Mouse (Mus musculus) midbrain, embryonic 10.5 days (tissue): ENCODE measurements around the gene Hkdc1. TPM values are rescaled to one million over a fixed set of nuclear protein-coding genes. Genes with fewer than 3 reads are reported as not detected.

Experiments
- DNase-seq: peaks from one replicate; pipeline ENCODE4 v3.0.0-alpha.2; 2017; ENCODE audit warnings: low spot score
- H3K27ac ChIP-seq: fragments of 300-500 bp; sonication (generic); replicated peaks from 2 replicates; pipeline ENCODE4 v1.5.1; 2016; ENCODE audit warnings: mild to moderate bottlenecking
- H3K27me3 ChIP-seq: fragments of 300-500 bp; sonication (generic); 2 replicates; pipeline ENCODE4 v1.6.1; 2016; ENCODE audit warnings: low read depth, mild to moderate bottlenecking; ENCODE audit not compliant: poor library complexity, severe bottlenecking
- H3K36me3 ChIP-seq: fragments of 300-500 bp; sonication (generic); 2 replicates; pipeline ENCODE4 v1.6.1; 2016; ENCODE audit warnings: mild to moderate bottlenecking, moderate library complexity
- H3K4me1 ChIP-seq: fragments of 300-500 bp; sonication (generic); 2 replicates; pipeline ENCODE4 v1.6.1; 2016
- H3K4me3 ChIP-seq: fragments of 300-500 bp; sonication (generic); 2 replicates; pipeline ENCODE4 v1.5.1; 2016; ENCODE audit warnings: mild to moderate bottlenecking, moderate library complexity
- H3K9me3 ChIP-seq: fragments of 300-500 bp; sonication (generic); replicated peaks from 2 replicates; pipeline ENCODE4 v1.6.1; 2016; ENCODE audit warnings: mild to moderate bottlenecking
- WGBS: fragments of 180-500 bp; shearing (Covaris S2); methylation state at CpG from one replicate; pipeline ENCODE4 v1.1.7; 2016; 5-methylcytosine and 5-hydroxymethylcytosine counted together
- polyA plus RNA-seq: library from polyadenylated mRNA; unstranded; fragments of >200 nt; fragmentation: Nextera tagmentation; extraction: Ambion mirVana; gene quantifications from 2 replicates; pipeline ENCODE4 v1.2.1, GENCODE M21; 2016

The Hkdc1 gene
- polyA plus RNA-seq, 1 experiment from 2014 or later = not detected

DNA sequence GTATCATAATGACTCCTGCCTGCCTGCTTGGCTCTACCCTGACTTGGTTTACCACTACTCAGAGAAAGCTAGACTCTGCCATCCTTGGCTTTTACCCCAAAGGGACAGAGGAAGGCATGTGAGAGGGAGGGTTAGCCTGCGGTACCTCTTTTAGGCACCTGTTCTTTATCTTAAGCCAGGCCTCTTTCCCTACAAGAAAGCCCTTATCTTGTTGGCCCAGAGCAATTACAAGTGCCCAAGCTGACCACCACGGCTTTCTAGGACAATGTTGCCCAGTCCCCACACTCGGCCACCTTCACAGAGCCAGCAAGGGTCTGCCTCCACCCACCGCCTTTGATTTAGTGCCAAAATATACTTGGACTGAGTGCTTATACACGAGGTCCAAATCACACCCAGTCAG lies 77.1 kb downstream of the Hkdc1 start:
- no peaks in the 10 kb centered on the region for H3K36me3 ChIP-seq
- H3K9me3 ChIP-seq = peaks cover 5% of the 10 kb centered on the region; the same call in 1 of the 2 replicates
- H3K4me3 ChIP-seq = no peak overlapping the region
- no peaks in the 10 kb centered on the region for H3K27me3 ChIP-seq
- H3K27ac ChIP-seq = no peak overlapping the region
- H3K4me1 ChIP-seq = peaks cover 11% of the 10 kb centered on the region
- no peak for DNase-seq
- WGBS = 88% methylated on average over 5 of the region's 5 CpGs

DNA sequence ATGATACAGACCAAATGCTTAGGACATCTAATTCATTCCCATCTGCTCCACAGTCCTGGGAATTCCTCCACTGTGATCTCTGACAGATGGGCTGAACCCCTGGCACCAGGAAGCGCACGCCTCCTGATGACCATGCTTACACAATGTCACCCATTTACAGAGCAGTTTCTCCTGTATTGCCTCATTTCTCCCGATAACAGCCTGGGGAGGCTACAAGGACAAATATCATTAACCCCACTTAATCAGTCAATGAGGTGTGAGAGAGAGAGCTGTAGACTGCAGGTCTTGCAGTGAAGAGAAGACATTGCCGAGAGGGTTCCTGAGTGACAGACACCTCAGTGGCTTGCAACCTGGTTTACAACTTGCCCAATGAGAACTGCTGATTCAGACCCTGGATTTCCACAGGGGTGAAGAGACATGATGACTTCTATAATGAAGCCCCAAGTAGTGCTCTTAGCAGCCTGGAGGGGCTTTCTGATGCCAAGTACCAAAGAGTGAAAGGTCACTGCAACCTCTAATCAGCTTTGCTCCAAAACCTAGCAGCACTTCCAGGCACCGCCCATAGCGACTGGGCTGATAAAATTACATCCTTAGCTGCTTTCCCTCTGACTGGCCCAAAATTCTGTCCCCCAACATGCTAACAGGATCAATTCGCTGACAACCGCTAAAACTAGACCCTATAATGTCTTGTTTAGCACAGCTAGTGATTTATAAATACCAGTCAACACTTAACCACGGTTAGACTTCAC lies 78.1 kb downstream of the Hkdc1 start:
- Histone ChIP-seq H3K36me3 (no peaks in the 10 kb centered on the region), H3K9me3 (peaks cover 5% of the 10 kb centered on the region; the same call in 1 of the 2 replicates), H3K27me3 (peaks cover 4% of the 10 kb centered on the region; the same call in 1 of the 2 replicates), H3K4me1 (peaks cover 18% of the 10 kb centered on the region), H3K27ac (no peak overlapping the region), H3K4me3 (no peak overlapping the region)
- no peak for DNase-seq
- 87% methylated on average over 9 of the region's 9 CpGs for WGBS

DNA sequence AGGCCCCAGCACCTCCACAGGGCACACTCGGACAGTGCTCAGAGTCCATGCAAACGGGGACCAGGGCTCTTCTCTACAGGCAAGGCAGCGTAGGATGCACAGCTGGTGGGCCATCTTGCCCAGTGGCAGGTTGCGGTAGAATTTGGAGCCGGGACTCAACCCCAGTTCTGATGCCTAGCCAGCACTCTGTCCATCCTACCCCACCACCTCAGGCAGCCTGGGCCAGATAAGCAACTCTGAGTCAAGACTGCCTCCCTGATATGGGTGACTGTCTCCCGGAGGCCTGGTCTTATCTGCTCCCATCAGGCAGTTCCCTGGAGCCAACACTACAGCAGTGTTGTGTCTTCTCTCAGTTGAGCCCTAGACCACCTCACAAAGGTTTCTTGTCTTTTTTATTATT lies 79.8 kb downstream of the Hkdc1 start:
- Histone ChIP-seq H3K9me3 (no peaks in the 10 kb centered on the region), H3K4me3 (peak overlapping the region; percentile 16), H3K27me3 (peaks cover 11% of the 10 kb centered on the region), H3K36me3 (no peaks in the 10 kb centered on the region), H3K4me1 (peaks cover 32% of the 10 kb centered on the region), H3K27ac (0 out of 2 replicates have a peak overlapping the region, but pooled peaks have one; percentile 19)
- 91% methylated on average over 6 of the region's 6 CpGs for WGBS
- no peak for DNase-seq

DNA sequence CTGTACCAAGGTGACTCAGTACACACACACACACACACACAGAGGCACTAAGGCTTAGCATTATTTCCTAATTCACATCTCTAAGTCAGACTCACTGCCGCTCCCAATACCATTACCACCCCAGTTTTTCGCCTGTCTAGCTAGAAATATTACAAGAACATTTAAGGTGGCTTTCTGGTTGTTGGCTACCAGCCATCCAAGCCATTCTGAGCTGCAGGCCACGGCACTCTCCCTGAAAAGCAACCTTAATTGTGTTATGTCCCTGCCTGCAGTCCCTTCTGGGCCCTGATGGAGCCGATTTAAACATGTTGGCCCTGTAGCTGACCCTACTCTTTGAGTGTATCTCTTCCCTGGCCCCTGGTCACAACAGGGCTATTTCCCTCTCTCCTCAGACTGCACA lies 80.3 kb downstream of the Hkdc1 start:
- no peak for DNase-seq
- Histone ChIP-seq H3K27ac (0 out of 2 replicates have a peak overlapping the region, but pooled peaks have one; percentile 19), H3K4me3 (peak overlapping the region; percentile 71; the same call in 1 of the 2 replicates), H3K36me3 (no peaks in the 10 kb centered on the region), H3K9me3 (no peaks in the 10 kb centered on the region), H3K4me1 (peaks cover 37% of the 10 kb centered on the region), H3K27me3 (peaks cover 11% of the 10 kb centered on the region)
- WGBS = 87% methylated on average over 4 of the region's 4 CpGs

DNA sequence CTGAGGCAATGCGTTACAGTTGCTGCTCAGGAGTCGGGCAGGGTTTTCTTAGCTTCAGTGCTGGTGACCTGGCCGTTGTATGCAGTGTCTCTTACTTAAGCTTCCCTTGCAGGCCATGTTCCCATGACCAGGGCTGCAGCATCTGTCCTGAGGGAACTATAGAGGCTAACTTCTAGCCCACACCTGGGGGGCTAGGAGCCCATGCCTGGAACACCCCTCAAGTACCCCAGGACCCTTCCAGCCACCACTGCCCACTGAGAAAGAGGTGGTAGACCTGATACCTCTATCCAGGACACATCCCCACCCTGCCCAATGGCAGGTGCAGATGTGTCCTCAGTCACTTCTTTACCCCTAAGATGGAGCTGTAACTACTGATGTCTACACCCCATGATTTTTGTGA lies 81.3 kb downstream of the Hkdc1 start:
- DNase-seq = no peak
- no peaks in the 10 kb centered on the region for H3K9me3 ChIP-seq
- no peaks in the 10 kb centered on the region for H3K36me3 ChIP-seq
- WGBS = 32% methylated on average over 3 of the region's 3 CpGs
- H3K4me3 ChIP-seq = peak overlapping the region; percentile 71
- H3K27me3 ChIP-seq = peaks cover 11% of the 10 kb centered on the region
- peak overlapping the region; percentile 92 for H3K27ac ChIP-seq
- H3K4me1 ChIP-seq = peaks cover 47% of the 10 kb centered on the region

DNA sequence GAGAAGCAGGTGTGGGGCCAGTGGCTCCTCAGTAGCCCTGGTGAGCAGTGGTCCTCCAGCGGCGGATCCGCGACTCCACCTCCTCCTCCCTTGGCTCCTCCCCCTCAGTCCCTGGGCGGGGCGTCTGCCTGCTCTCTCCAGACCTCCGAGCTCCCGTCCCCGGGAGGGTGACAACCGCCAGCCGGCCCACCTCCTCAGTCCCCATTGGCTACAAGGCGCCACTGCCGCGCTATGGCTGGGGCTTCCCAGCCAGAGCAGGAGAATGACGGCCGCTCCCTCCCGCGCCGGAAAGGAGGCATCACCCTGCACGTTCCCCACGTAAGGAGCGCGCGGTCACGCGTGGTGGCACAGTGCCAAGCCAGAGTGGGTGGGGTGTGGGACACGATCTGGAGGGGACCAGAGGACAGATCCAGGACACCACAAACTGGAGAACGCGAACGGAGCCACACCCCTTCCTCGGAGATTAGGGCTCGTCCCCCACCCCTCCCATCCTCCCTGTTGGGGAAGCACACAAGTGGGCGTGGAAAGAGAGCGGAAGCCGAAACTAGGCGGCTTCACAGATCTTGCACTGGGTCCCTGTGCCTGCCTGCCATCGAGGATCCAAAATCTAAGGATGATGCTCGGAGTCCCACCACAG lies 82.1 kb downstream of the Hkdc1 start:
- Histone ChIP-seq H3K4me1 (peaks cover 51% of the 10 kb centered on the region), H3K27me3 (peaks cover 11% of the 10 kb centered on the region), H3K27ac (peak overlapping the region; percentile 92), H3K9me3 (no peaks in the 10 kb centered on the region), H3K36me3 (no peaks in the 10 kb centered on the region), H3K4me3 (peak overlapping the region; percentile 71)
- DNase-seq = peak; percentile 98
- WGBS = under 1% methylated on average over 38 of the region's 38 CpGs

DNA sequence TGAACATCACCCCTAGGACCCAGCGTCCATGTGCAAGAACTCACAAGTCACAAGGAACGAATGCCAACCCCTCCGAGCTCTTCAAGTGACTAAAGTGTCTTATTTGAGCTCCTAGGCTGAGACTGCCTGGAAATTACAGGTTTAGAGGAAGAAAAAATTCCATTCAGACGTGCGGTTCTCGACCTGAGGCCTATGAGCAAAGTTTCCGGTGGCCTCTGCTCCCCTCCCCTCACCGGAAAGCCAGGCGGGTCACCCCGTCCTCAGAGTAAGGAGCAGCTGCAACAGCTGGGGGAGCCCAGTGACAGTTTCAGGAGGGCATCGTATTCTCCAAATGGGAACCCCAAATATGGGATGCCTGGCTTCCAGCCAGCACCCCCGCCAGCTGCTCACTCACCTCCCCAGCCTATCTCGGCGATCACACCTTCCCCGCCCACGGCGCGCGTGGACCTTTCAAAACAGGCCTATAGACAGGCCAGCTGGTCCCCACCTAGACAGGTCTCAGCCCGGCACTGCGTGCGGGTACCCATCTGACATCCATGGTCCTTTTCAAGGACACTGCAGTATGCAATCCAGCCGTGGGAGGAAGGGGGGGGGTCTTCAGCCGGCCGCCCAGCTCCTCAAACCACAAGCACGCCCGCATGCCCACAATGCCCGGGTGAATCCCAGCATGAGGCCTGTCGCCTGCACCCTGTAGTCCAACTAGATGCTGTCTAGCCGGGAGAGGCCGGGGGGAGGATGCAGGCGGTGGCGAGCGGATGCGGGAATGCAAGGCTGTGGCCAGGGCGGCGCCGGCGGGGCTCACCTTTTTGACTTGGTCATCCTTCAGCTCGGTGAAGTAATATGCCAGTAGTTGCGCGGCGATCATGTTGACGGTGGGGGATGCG lies 82.8 kb downstream of the Hkdc1 start:
- Histone ChIP-seq H3K4me1 (peaks cover 59% of the 10 kb centered on the region), H3K27me3 (peaks cover 11% of the 10 kb centered on the region), H3K4me3 (peak overlapping the region; percentile 71), H3K9me3 (no peaks in the 10 kb centered on the region), H3K36me3 (no peaks in the 10 kb centered on the region), H3K27ac (peak overlapping the region; percentile 92)
- DNase-seq = no peak
- 5% methylated on average over 45 of the region's 45 CpGs for WGBS

DNA sequence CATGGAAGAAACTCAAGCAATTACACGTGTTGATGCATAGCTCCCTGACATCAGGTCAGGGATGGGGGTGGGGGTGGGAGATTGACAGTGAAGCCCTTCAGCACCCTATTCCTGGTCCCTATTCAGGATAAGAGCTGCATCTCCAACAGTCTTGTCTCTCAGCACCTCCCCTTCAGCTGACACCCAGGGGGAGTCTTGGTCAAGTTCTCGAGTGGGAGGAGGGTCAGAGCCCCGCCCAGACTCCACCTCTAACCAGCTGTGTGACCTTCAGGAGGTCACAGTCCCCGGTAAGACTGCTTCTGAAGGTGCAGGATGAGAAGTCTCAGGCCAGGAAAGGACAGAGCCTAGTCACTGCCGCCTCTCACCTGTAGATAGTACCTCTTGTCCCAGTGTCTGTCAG lies 83.7 kb downstream of the Hkdc1 start:
- DNase-seq = no peak
- Histone ChIP-seq H3K4me3 (peak overlapping the region; percentile 71; the same call in 1 of the 2 replicates), H3K27ac (no peak overlapping the region), H3K27me3 (peaks cover 11% of the 10 kb centered on the region), H3K36me3 (no peaks in the 10 kb centered on the region), H3K9me3 (no peaks in the 10 kb centered on the region), H3K4me1 (peaks cover 59% of the 10 kb centered on the region)
- 29% methylated on average over 5 of the region's 5 CpGs for WGBS

DNA sequence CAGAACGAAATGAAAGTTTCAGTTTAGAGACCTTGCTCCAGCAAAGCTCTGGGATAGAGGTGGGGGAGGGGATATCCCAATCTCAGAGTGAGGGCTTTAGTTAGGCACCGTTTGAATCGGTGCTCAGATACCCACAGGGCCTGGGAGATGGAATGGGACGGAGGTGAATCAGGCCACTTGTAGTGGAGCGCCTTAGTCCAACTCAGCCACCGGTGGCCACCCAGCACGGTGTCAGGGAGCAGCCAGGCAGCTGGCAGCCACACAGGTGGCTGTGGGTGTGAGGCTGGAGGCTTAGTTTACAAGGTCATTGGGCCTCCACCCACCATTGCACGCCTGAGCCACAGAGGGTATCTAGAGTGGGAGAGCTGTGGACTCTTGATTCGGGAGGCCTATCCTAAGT lies 84.1 kb downstream of the Hkdc1 start:
- no peak overlapping the region for H3K27ac ChIP-seq
- WGBS = 32% methylated on average over 9 of the region's 9 CpGs

DNA sequence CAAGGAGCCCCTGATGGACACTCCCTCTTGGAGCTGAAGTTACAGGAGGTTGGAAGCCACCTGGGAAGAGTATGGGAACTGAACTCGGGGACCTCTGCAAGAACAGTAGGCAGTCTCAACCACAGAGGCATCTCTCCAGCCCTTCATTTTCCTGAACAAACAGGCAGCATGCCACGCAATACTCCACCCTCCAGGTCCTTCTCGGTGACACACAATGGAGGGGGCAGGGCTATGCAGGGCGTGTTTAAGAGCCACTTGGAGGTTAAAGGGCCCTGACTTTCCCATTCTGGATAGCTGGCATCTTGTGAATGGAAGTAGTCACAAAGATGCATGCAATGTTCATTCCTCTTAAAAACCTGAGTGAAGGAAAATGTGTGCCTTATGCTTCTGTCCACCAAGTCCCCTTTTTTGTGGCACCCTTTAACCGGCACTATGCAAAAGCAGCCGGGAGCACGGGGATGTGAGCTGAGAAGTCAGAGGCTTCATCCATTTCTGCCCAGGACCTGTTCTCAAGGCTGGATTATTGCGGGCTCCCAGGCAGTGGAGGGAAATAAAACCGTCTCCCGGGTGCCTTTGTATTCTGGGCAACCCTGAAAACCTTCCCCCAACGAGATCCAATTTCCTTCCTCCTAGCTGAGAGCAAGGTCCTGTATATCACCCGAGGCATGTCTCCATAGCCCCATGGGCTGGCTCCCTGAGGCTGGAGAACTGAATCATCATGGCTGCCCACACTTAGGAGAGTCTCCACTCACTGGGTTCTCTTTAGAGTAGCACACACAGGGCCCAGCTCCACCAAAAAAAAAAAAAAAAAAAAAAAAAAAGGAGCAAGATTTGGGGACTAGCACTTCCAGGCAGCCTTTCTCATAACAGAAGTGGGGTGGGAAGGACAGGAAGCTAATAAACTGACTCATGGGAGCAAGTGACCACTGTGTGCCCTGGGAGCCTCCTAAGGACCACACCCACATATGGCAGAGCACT lies 85.4 kb downstream of the Hkdc1 start:
- Histone ChIP-seq H3K4me3 (no peak overlapping the region), H3K27me3 (peaks cover 11% of the 10 kb centered on the region), H3K27ac (peak overlapping the region; percentile 23; the same call in 1 of the 2 replicates), H3K36me3 (no peaks in the 10 kb centered on the region), H3K9me3 (no peaks in the 10 kb centered on the region), H3K4me1 (peaks cover 69% of the 10 kb centered on the region)
- 26% methylated on average over 12 of the region's 12 CpGs for WGBS
- DNase-seq = no peak

More for the DNA sequence above, 84.1 kb downstream of the Hkdc1 start:
- Histone ChIP-seq H3K4me1 (peaks cover 62% of the 10 kb centered on the region), H3K27me3 (peaks cover 11% of the 10 kb centered on the region), H3K4me3 (no peak overlapping the region), H3K9me3 (no peaks in the 10 kb centered on the region), H3K36me3 (no peaks in the 10 kb centered on the region)
- no peak for DNase-seq

DNA sequence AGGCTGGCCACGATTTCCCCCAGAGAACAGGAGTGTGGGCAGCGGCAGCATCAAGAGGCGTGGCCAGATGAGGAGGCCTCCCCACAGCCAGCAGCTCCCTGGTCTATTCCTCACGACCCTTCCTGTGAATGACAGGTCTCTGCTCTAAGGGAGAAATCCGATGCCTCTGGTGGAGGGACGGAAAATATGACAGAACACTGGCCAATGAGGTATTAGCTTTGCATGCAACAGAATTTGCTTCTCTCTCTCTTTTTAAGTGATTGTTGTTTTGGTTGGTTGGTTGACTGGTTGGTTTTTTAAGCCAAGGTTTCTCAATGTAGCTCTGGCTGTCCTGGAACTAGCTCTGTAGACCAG lies 86.9 kb downstream of the Hkdc1 start:
- Histone ChIP-seq H3K4me3 (no peak overlapping the region), H3K4me1 (peaks cover 61% of the 10 kb centered on the region), H3K9me3 (no peaks in the 10 kb centered on the region), H3K27ac (no peak overlapping the region), H3K27me3 (peaks cover 11% of the 10 kb centered on the region), H3K36me3 (no peaks in the 10 kb centered on the region)
- 23% methylated on average over 6 of the region's 6 CpGs for WGBS
- DNase-seq = no peak
